Mouse (Mus musculus): ENCODE data around the gene Tex28. TPM values are rescaled to one million over a fixed set of nuclear protein-coding genes. Genes with fewer than 3 reads are reported as not detected.

Gene Tex28
- polyA plus RNA-seq (2014; fragmentation: Illumina TruSeq; extraction: RNeasy Lipid Tissue Mini Kit (QIAGEN cat#74804); ENCODE audit: low replicate concordance) = not detected

GRCm38 (mm10) chrX:74167738-74168137, at the start of gene Tex28:
Gene Tex28 (minus strand): TSS chrX:74167838.

GRCm38 (mm10) chrX:74176959-74177358, 9.3 kb upstream of the Tex28 start, which contains the start of gene Tktl1:
Gene Tktl1 (plus strand): TSS chrX:74177259.

GRCm38 (mm10) chrX:74135263-74135662, 32.4 kb downstream of the Tex28 start, which contains the start of gene Mecp2:
Gene Mecp2 (minus strand): TSS chrX:74135363.

GRCm38 (mm10) chrX:74127164-74127563, 40.5 kb downstream of the Tex28 start, which contains the start of gene Opn1mw:
Gene Opn1mw (plus strand): TSS chrX:74127464.

Other genes with a start within 250 kb of the Tex28 start
- gene Arhgap4, start 246.0 kb downstream of the Tex28 start, polyA plus RNA-seq (2014; fragmentation: Illumina TruSeq; extraction: RNeasy Lipid Tissue Mini Kit (QIAGEN cat#74804); ENCODE audit: low replicate concordance) = 1.0 TPM
- gene Naa10, start 245.9 kb downstream of the Tex28 start, polyA plus RNA-seq (2014; fragmentation: Illumina TruSeq; extraction: RNeasy Lipid Tissue Mini Kit (QIAGEN cat#74804); ENCODE audit: low replicate concordance) = 2.1 TPM
- gene Renbp, start 237.0 kb downstream of the Tex28 start, polyA plus RNA-seq (2014; fragmentation: Illumina TruSeq; extraction: RNeasy Lipid Tissue Mini Kit (QIAGEN cat#74804); ENCODE audit: low replicate concordance) = 0.33 TPM
- 21.6 TPM for gene Hcfc1, start 201.5 kb downstream of the Tex28 start, polyA plus RNA-seq (2014; fragmentation: Illumina TruSeq; extraction: RNeasy Lipid Tissue Mini Kit (QIAGEN cat#74804); ENCODE audit: low replicate concordance)
- 25.2 TPM for gene Irak1, start 143.9 kb downstream of the Tex28 start, polyA plus RNA-seq (2014; fragmentation: Illumina TruSeq; extraction: RNeasy Lipid Tissue Mini Kit (QIAGEN cat#74804); ENCODE audit: low replicate concordance)
- gene Opn1mw, start 40.4 kb downstream of the Tex28 start, polyA plus RNA-seq (2014; fragmentation: Illumina TruSeq; extraction: RNeasy Lipid Tissue Mini Kit (QIAGEN cat#74804); ENCODE audit: low replicate concordance) = not detected
- gene Mecp2, start 32.5 kb downstream of the Tex28 start, polyA plus RNA-seq (2014; fragmentation: Illumina TruSeq; extraction: RNeasy Lipid Tissue Mini Kit (QIAGEN cat#74804); ENCODE audit: low replicate concordance) = 10.2 TPM
- gene Tktl1, start 9.4 kb upstream of the Tex28 start, polyA plus RNA-seq (2014; fragmentation: Illumina TruSeq; extraction: RNeasy Lipid Tissue Mini Kit (QIAGEN cat#74804); ENCODE audit: low replicate concordance) = not detected
- gene Flna, start 82.0 kb upstream of the Tex28 start, polyA plus RNA-seq (2014; fragmentation: Illumina TruSeq; extraction: RNeasy Lipid Tissue Mini Kit (QIAGEN cat#74804); ENCODE audit: low replicate concordance) = 16.9 TPM
- gene Emd, start 86.8 kb upstream of the Tex28 start, polyA plus RNA-seq (2014; fragmentation: Illumina TruSeq; extraction: RNeasy Lipid Tissue Mini Kit (QIAGEN cat#74804); ENCODE audit: low replicate concordance) = 23.2 TPM
- 610 TPM for gene Rpl10, start 103.0 kb upstream of the Tex28 start, polyA plus RNA-seq (2014; fragmentation: Illumina TruSeq; extraction: RNeasy Lipid Tissue Mini Kit (QIAGEN cat#74804); ENCODE audit: low replicate concordance)
- 48.9 TPM for gene Taz, start 114.1 kb upstream of the Tex28 start, polyA plus RNA-seq (2014; fragmentation: Illumina TruSeq; extraction: RNeasy Lipid Tissue Mini Kit (QIAGEN cat#74804); ENCODE audit: low replicate concordance)
- gene Dnase1l1, start 114.5 kb upstream of the Tex28 start, polyA plus RNA-seq (2014; fragmentation: Illumina TruSeq; extraction: RNeasy Lipid Tissue Mini Kit (QIAGEN cat#74804); ENCODE audit: low replicate concordance) = 52.9 TPM
- 90.9 TPM for gene Atp6ap1, start 129.3 kb upstream of the Tex28 start, polyA plus RNA-seq (2014; fragmentation: Illumina TruSeq; extraction: RNeasy Lipid Tissue Mini Kit (QIAGEN cat#74804); ENCODE audit: low replicate concordance)
- gene Gdi1, start 137.2 kb upstream of the Tex28 start, polyA plus RNA-seq (2014; fragmentation: Illumina TruSeq; extraction: RNeasy Lipid Tissue Mini Kit (QIAGEN cat#74804); ENCODE audit: low replicate concordance) = 81.7 TPM
- gene Fam50a, start 145.2 kb upstream of the Tex28 start, polyA plus RNA-seq (2014; fragmentation: Illumina TruSeq; extraction: RNeasy Lipid Tissue Mini Kit (QIAGEN cat#74804); ENCODE audit: low replicate concordance) = 4.8 TPM
- 0.63 TPM for gene Plxna3, start 161.2 kb upstream of the Tex28 start, polyA plus RNA-seq (2014; fragmentation: Illumina TruSeq; extraction: RNeasy Lipid Tissue Mini Kit (QIAGEN cat#74804); ENCODE audit: low replicate concordance)
- gene Lage3, start 185.8 kb upstream of the Tex28 start, polyA plus RNA-seq (2014; fragmentation: Illumina TruSeq; extraction: RNeasy Lipid Tissue Mini Kit (QIAGEN cat#74804); ENCODE audit: low replicate concordance) = 7.2 TPM
- gene Ubl4a, start 205.4 kb upstream of the Tex28 start, polyA plus RNA-seq (2014; fragmentation: Illumina TruSeq; extraction: RNeasy Lipid Tissue Mini Kit (QIAGEN cat#74804); ENCODE audit: low replicate concordance) = 27.4 TPM
- 6.6 TPM for gene Slc10a3, start 205.5 kb upstream of the Tex28 start, polyA plus RNA-seq (2014; fragmentation: Illumina TruSeq; extraction: RNeasy Lipid Tissue Mini Kit (QIAGEN cat#74804); ENCODE audit: low replicate concordance)
- 3.7 TPM for gene Fam3a, start 225.4 kb upstream of the Tex28 start, polyA plus RNA-seq (2014; fragmentation: Illumina TruSeq; extraction: RNeasy Lipid Tissue Mini Kit (QIAGEN cat#74804); ENCODE audit: low replicate concordance)
- 32.8 TPM for gene Ikbkg, start 225.5 kb upstream of the Tex28 start, polyA plus RNA-seq (2014; fragmentation: Illumina TruSeq; extraction: RNeasy Lipid Tissue Mini Kit (QIAGEN cat#74804); ENCODE audit: low replicate concordance)